Mouse (Mus musculus): ENCODE data around the gene Cyp19a1. TPM values are rescaled to one million over a fixed set of nuclear protein-coding genes. Genes with fewer than 3 reads are reported as not detected.

Cyp19a1 gene
- total and polyA plus RNA-seq, 2 experiments from 2014 or later = 0.19 TPM; not detected in 1

GRCm38 (mm10) chr9:54168425-54168824 lies 99.5 kb downstream of the Cyp19a1 start:
- no peaks in the 10 kb centered on the region for H3K4me1 ChIP-seq (ENCODE audit: insufficient read depth, low read length)

GRCm38 (mm10) chr9:54163117-54163516 lies 104.8 kb downstream of the Cyp19a1 start:
- Histone ChIP-seq H3K4me1 (ENCODE audit: insufficient read depth, low read length) (no peaks in the 10 kb centered on the region), H3K9me3 (ENCODE audit: low read length) (no peaks in the 10 kb centered on the region), H3K36me3 (ENCODE audit: insufficient read depth, low read length) (no peaks in the 10 kb centered on the region), H3K4me3 (ENCODE audit: low read depth, low read length) (no peak overlapping the region), H3K27me3 (ENCODE audit: insufficient read depth, low read length) (no peaks in the 10 kb centered on the region), H3K9ac (replicated peaks; ENCODE audit: low read length, poor library complexity, severe bottlenecking) (no peak overlapping the region), H3K27ac (ENCODE audit: low read depth, low read length) (no peak overlapping the region), H3K4me2 (ENCODE audit: low read depth, low read length, poor library complexity, severe bottlenecking) (no peak overlapping the region)
- no peak for ATAC-seq (ENCODE audit: low FRiP score)
- 71% methylated on average over 5 of the region's 5 CpGs for WGBS
- DNase-seq (ENCODE audit: low spot score) = peak; percentile 44
- TF ChIP-seq CTCF (IDR thresholded peaks at IDR 0.05) = peak; percentile 59

More at GRCm38 (mm10) chr9:54168425-54168824, 99.5 kb downstream of the Cyp19a1 start:
- no peak for TF ChIP-seq CTCF (IDR thresholded peaks at IDR 0.05)
- Histone ChIP-seq H3K27ac (ENCODE audit: low read depth, low read length) (no peak overlapping the region), H3K27me3 (ENCODE audit: insufficient read depth, low read length) (no peaks in the 10 kb centered on the region), H3K9me3 (ENCODE audit: low read length) (no peaks in the 10 kb centered on the region), H3K9ac (replicated peaks; ENCODE audit: low read length, poor library complexity, severe bottlenecking) (no peak overlapping the region), H3K4me2 (ENCODE audit: low read depth, low read length, poor library complexity, severe bottlenecking) (no peak overlapping the region), H3K4me3 (ENCODE audit: low read depth, low read length) (no peak overlapping the region), H3K36me3 (ENCODE audit: insufficient read depth, low read length) (no peaks in the 10 kb centered on the region)
- WGBS = 86% methylated on average over 10 of the region's 10 CpGs
- DNase-seq (ENCODE audit: low spot score) = no peak
- no peak for ATAC-seq (ENCODE audit: low FRiP score)

- Histone ChIP-seq H3K27me3 (ENCODE audit: insufficient read depth, low read length) (no peaks in the 10 kb centered on the region), H3K4me2 (ENCODE audit: low read depth, low read length, poor library complexity, severe bottlenecking) (no peak overlapping the region), H3K9ac (replicated peaks; ENCODE audit: low read length, poor library complexity, severe bottlenecking) (no peak overlapping the region), H3K9me3 (ENCODE audit: low read length) (no peaks in the 10 kb centered on the region), H3K4me1 (ENCODE audit: insufficient read depth, low read length) (no peaks in the 10 kb centered on the region), H3K4me3 (ENCODE audit: low read depth, low read length) (no peak overlapping the region), H3K36me3 (ENCODE audit: insufficient read depth, low read length) (no peaks in the 10 kb centered on the region), H3K27ac (ENCODE audit: low read depth, low read length) (no peak overlapping the region)
- ATAC-seq (ENCODE audit: low FRiP score) (no peak), DNase-seq (ENCODE audit: low spot score) (no peak)
- TF ChIP-seq CTCF (IDR thresholded peaks at IDR 0.05) = no peak
- 83% methylated on average over 5 of the region's 5 CpGs for WGBS
These were observed 114.2 kb downstream of the Cyp19a1 start for GRCm38 (mm10) chr9:54153679-54154078.

GRCm38 (mm10) chr9:54139191-54139590 lies 128.7 kb downstream of the Cyp19a1 start:
- WGBS = 88% methylated on average over 1 of the region's 1 CpGs
- no peak for TF ChIP-seq CTCF (IDR thresholded peaks at IDR 0.05)

More at GRCm38 (mm10) chr9:54139191-54139590, 128.7 kb downstream of the Cyp19a1 start:
- no peak overlapping the region for H3K4me3 ChIP-seq (ENCODE audit: low read depth, low read length)
- no peaks in the 10 kb centered on the region for H3K36me3 ChIP-seq (ENCODE audit: insufficient read depth, low read length)
- no peak overlapping the region for H3K27ac ChIP-seq (ENCODE audit: low read depth, low read length)
- H3K9ac ChIP-seq (replicated peaks; ENCODE audit: low read length, poor library complexity, severe bottlenecking) = no peak overlapping the region
- no peak overlapping the region for H3K4me2 ChIP-seq (ENCODE audit: low read depth, low read length, poor library complexity, severe bottlenecking)
- H3K9me3 ChIP-seq (ENCODE audit: low read length) = no peaks in the 10 kb centered on the region
- DNase-seq (ENCODE audit: low spot score) (no peak), ATAC-seq (ENCODE audit: low FRiP score) (no peak)
- no peaks in the 10 kb centered on the region for H3K27me3 ChIP-seq (ENCODE audit: insufficient read depth, low read length)
- no peaks in the 10 kb centered on the region for H3K4me1 ChIP-seq (ENCODE audit: insufficient read depth, low read length)

Other genes starting within 250 kb of the Cyp19a1 start
- 1.1 and 2.2 TPM in 2 replicates for gene Tnfaip8l3, start 199.7 kb downstream of the Cyp19a1 start, total RNA-seq (2014; rRNA removed)
- gene Tnfaip8l3, start 199.7 kb downstream of the Cyp19a1 start, polyA plus RNA-seq (2015; fragmentation: Nextera tagmentation; extraction: Ambion mirVana) = 0.32 and 0.33 TPM in 2 replicates
- 0.44 and 1.0 TPM in 2 replicates for gene Gldn, start 18.4 kb upstream of the Cyp19a1 start, total RNA-seq (2014; rRNA removed)
- 0.75 and 0.86 TPM in 2 replicates for gene Gldn, start 18.4 kb upstream of the Cyp19a1 start, polyA plus RNA-seq (2015; fragmentation: Nextera tagmentation; extraction: Ambion mirVana)
- 132 and 158 TPM in 2 replicates for gene Dmxl2, start 233.5 kb upstream of the Cyp19a1 start, total RNA-seq (2014; rRNA removed)
- 40.7 and 44.7 TPM in 2 replicates for gene Dmxl2, start 233.5 kb upstream of the Cyp19a1 start, polyA plus RNA-seq (2015; fragmentation: Nextera tagmentation; extraction: Ambion mirVana)